Mouse (Mus musculus): ENCODE measurements at regions not wholly inside any gene's neighbourhood (a gene's known extent, or its start where the extent isn't known, plus 50 kb on each side); places are given as distances from the start of the nearest gene placed in this dataset.
"Not testable (repeated sequence)": the region's sequence is repeated elsewhere in the genome, so short reads cannot be mapped to it uniquely, and the experiment has no call there.

DNA sequence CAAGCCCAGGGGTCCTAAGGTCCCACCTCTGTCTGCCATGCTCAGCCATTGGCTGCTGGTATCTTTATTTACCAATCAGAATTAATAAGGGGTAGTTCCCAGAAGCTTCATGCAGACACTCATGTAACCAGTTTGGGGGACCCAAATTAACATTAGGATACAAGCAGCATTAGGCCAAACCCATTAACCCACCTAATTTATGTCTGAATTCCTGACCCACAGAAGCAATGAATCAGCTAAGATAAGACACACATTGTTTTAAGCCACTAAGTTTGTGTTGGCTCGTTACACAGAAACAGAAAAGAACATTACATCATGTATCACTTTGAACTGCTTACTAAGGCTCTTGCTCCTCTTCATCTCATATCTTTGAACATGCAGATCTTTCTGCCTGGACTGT, 461.0 kb downstream of the Lmo7 start:
- DNase-seq (ENCODE audit: low spot score in 2 of 2) = no peak

DNA sequence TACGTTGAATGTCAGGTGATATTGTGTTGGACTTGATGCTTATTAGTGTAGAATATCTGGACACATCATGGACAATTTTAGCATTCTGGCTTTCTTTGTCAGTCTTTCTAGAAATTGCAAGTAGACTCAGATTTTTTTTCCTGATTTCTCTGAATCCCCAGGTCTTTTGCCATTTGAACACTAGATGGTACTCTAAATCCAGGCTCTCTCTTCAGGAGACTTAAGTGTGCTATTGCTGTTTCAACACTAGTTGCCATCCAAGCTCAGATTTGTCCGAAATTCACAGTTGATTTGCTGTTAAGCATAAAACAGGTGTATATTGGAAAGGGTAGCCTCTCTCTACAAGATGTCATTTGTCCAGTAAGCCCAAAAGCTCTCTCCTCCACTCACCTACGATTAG, 451.5 kb downstream of the Lmo7 start:
- no peak for DNase-seq (ENCODE audit: low spot score in 2 of 2)

DNA sequence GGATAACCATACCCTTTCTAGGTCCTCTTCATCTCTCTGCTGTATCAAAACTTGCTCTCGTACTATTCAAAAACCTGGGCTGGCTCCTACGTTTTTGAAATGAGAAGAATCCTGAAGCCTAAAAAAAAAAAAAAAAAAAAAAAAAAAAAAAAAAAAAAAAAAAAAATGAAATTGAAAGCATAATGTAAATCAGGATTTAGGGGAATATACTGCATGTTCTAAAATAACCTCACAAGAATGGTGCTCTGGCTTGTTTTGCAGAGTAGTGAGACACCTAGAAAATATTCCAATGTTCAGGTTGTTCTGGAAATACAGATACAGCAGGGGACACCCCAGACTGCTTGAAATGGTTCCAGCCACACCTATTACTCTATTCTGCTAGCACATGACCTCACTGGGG, 442.0 kb downstream of the Lmo7 start:
- DNase-seq (ENCODE audit: low spot score in 2 of 2) = no peak

DNA sequence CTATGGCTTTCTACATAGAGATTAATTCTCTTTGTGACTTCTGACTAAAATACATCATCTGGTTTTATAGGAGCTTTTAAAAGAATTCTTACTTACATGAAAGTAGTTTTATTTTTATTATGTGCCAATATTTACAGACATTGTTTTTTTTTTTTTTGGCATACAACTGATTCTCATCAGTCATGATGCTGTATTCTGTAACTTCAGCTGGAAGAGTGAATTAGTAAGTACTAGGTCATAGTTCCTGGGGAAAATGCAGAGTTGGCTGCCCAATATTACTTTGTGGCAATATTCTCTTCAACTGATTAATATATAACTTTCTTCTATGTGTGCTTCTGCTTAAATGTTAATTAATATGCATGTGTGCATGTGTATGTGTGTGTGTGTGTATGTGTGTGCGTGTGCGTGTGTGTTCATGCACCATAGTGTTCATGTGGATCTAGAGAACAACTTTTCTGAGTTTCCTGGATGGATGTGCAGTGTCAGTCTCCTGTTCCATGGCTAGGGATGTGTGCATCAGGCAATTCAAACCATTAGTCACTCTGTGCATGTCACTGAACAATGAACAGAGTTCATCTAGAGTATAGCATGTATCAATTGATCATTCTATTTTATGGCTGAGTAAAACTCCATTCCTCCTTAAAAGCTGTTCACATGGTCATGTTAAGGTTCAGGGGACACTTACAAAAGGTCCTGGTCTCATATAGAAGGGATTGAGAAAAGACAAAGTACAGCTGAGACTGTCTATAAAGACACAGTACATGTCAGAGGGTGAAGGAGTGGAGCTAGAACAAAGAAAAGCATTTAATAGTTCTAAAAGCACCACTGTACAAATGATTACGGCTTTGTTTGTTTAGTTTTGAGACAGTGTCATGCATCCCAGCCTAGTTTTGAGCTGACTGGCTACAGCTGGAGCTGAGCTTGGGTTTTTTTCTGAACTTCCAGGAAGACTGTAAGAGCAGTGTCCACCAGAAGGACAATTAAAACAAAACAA, 431.8 kb downstream of the Lmo7 start:
- no peak for DNase-seq (ENCODE audit: low spot score in 2 of 2)

DNA sequence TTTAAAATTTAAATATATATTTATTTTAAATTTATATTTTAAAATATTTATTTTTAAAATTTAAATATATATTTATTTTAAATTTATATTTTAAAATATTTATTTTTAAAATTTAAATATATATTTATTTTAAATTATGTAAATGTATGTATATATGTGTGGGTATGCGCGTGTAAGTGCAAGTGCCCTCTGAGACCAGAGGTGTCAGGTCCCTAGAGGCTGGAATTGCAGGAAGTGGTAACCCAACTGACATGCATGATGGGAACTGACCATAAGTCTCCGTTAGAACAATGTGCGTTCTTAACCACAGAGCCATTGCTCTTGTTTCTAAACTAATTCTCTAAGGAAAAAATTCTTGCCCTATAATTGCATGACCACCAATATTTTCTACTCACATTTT, 420.7 kb downstream of the Lmo7 start:
- not testable (repeated sequence) for DNase-seq (ENCODE audit: low spot score in 2 of 2)

DNA sequence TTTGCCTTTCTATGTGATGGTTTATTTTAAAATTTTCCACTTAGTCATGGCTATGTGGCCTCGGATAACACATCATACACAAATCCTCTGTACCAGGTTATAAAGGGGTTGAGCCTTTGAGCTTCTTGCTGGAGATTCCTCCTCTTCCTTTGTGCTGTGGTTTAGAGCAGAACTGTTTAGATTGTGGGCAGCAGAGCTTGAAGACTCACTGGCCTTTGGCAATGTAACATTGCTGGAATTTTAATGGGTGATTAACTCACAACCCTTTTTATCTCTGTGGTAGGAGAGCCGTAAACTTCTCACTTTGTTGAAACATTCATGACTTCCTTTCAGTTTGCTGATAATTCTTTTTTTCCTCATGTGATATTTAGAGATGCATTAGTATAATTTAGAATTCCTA, 413.0 kb downstream of the Lmo7 start:
- DNase-seq (ENCODE audit: low spot score in 2 of 2) = no peak

DNA sequence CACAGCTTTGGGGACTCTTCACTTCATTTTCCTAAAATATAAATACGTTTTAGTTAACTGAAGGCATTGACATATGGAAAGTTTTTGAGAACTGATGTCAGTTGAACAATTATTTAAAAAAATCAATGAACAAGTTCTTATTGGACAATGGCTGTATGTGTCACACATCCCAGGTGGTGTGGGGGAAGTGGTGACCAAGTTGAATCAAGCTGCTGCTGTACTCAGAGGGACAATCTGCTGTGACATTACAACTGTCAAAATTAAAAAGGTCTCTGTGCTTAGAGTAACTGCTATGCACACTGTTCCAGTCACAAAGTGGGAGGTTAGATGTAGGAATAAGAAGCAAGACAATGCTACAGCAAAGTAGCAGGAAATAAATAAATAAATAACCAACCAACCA, 409.2 kb downstream of the Lmo7 start:
- no peak for DNase-seq (ENCODE audit: low spot score in 2 of 2)

DNA sequence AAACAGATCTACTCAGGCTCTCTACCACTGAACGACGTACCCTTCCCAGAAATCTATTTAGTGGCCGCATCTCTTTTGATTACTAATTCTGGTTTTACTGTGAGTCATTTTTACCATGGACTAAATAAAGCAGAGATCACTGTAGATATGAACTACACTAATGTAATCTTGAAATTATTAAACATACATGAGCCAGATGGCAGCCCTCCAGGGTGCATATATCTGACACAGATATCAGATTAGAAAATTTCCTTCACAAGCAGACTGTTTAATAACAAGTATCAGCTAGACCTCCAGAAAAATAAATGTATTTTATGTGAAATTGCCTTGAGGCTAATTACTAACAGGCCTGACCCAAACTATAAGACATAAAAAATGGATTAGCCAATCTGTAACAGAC, 388.4 kb downstream of the Lmo7 start:
- no peak for DNase-seq (ENCODE audit: low spot score in 2 of 2)

DNA sequence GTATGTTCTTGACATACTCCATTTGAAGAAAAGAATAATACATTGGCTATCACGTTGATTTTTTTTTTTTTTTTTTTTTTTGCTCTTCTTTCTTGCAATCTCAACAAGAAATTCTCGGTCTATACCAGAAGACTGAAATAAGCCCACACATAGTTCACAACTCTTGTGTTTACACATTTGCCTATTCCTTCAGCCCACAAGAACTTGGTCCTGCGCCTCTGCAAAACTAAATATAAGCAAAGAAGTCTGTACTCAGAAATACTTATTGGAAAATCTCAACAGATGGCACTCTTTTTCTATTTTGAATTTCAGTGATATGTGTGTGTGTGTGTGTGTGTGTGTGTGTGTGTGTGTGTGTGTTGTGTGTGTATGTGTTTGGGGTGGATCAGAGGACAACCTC, 376.4 kb downstream of the Lmo7 start:
- no peak for DNase-seq (ENCODE audit: low spot score in 2 of 2)

DNA sequence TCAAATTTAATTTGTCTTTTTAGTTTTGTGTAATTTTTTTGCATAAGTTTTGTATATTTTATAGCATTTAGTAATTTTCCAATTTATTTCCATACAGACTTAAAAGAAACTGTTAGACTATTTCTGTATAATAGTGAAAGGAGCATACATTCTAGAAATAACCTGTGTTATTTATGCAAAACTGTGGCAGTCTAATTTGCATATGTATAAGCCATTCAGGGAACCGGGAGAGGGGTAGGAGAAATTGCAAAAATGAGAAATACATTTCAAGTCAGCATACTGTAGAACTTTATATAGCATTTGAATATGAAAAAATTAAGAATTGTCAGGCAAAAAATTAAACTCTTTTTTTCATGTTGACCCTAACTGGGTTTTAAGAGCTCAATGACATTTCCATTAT, 364.3 kb downstream of the Lmo7 start:
- DNase-seq (ENCODE audit: low spot score in 2 of 2) = no peak

DNA sequence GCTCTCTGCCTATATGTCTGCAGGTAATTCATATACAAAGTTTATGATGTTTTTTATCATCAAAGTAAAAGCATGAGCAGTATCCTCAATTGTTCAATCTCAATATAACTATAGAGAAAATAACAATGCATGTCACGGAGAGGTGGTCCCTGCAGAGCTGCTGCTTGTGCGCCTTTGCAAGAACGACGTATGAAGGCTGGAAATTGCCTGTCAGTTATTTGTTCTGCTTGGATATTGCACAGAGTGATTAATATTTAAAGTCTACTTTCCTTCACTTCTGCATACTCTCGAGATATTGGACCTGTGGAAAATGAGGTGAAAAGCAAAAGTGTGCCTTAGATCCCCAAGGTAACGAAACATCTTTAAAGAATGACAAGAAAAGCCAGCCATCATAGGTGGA, 362.8 kb downstream of the Lmo7 start:
- no peak for DNase-seq (ENCODE audit: low spot score in 2 of 2)

DNA sequence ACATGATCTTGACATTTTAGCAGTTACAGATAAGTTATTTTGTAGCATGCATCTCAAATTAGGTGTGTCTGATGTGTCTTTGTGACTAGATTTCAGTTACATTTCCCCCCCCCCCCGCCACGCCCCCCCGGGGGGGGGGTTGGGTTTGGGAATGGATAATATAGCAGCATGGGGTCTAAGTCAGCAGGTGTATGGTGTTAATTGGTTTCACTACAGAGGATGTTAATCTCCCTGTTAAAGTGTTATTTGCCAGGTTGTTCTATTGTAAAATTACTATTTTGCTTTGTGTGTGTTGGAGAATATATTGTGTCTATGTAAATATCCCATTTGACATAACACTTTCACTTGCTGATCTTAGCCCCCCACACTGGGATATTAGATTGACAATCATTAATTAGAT, 319.2 kb downstream of the Lmo7 start:
- DNase-seq (ENCODE audit: low spot score in 2 of 2) = no peak

DNA sequence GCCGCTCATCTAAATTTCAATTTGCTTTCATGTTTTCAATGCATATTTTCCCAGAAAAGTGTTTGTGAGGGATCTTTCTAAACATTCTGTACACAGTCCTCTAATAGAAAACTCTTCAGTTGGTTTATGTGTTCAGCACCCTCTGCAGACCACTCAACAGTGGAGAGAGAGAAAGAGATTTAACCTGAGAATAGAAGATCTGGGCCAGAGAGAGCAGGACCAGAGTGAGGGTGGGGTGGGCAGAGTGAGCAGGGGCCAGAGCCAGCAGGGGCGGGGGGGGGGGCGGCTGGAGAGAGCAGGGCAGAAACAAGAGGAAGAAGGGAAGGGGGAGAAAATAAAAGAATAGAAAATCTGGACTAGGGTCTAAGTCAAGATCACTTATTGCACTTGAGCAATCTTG, 318.7 kb downstream of the Lmo7 start:
- no peak for DNase-seq (ENCODE audit: low spot score in 2 of 2)

DNA sequence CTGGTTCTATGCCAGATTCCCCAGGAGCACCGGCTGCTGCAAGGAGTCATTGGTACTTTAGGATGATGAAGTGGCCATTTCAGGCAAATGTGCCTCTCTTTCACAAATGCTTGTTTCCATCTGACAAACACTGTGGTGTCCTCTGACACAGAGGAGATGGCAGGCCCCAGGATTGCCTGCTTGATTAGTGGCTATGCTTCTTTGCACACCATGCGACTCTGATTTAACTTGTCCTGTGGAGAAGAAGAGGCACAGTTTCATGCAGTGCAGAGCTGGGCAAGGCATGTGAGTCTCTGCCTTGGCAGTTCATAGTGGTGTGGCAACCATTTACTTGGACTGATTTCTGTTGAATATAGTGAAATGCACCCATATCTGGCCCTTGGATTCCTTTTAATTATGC, 308.4 kb downstream of the Lmo7 start:
- no peak for DNase-seq (ENCODE audit: low spot score in 2 of 2)

DNA sequence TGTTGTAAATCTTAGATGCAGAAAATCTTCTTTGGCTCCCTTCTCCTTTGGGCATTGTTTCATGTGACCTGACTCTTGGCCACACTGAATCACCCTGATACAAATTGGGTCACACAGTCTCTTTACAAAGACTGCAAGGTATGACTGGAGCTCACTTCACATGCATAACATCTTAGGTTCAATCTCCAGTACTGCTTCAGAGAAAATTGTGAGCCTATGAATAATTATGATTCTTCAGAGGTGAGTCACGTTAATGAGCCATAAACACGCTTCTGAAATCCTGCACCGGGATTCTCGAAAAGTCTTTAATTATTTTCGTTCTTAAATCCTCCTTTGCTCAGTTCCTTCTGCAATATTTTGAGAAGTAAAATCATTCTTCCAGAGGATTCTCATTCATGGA, 307.7 kb downstream of the Lmo7 start:
- no peak for DNase-seq (ENCODE audit: low spot score in 2 of 2)

DNA sequence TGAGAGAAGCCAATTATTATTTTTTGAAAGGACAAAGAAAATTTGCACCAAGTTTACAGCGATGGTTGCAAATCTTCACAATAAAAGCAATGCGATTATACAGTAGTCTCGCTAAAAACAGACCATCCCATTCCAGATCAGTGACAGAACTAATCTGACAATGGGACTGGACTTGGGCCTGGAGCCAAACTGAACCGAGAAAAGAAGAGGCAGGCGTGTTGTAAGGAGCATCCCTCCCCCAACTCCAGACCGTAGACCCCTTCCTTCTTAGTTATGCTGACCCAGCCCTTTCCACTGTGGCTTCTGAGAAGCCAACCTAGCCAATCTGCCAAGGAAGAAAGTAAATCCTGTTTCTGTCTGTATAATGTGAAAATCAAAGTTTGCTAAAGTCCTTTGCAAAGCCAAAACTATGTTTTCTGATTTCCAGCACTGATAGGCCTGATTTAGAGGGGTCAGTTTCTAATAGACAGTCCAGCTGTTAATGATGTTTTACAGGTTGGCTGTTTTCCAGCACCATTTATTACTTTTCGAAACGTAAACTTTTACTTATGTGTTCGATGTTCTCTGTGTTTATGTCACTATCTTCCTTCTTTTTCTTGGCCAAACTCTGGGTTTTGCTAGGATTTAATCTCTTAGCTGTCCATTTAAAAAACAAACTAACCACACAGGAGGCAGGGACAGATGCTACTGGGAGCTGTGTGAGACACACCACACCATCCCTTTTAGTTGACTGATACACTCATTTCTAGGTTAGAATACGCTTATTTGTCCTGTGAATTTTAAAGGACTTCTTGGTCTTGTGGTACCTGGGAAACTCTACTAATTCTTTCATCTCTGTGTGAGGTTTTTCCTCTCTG, 301.5 kb downstream of the Lmo7 start:
- DNase-seq (ENCODE audit: low spot score in 2 of 2) = no peak

DNA sequence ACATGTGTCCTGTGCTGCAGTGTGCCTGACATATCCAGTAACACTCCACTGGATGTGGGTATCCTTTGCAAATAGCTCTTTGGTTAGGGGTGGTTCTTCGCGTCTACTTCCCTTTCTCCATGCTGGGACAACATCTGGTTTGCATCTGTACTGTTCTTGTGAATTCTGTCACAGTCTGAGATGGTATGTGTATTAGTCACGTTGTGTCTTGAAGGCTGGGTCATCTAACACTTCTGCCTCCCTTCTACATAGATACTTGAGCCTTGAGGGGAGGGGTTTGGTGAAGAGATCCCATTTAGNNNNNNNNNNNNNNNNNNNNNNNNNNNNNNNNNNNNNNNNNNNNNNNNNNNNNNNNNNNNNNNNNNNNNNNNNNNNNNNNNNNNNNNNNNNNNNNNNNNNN, 294.9 kb downstream of the Lmo7 start:
- no peak for DNase-seq (ENCODE audit: low spot score in 2 of 2)

DNA sequence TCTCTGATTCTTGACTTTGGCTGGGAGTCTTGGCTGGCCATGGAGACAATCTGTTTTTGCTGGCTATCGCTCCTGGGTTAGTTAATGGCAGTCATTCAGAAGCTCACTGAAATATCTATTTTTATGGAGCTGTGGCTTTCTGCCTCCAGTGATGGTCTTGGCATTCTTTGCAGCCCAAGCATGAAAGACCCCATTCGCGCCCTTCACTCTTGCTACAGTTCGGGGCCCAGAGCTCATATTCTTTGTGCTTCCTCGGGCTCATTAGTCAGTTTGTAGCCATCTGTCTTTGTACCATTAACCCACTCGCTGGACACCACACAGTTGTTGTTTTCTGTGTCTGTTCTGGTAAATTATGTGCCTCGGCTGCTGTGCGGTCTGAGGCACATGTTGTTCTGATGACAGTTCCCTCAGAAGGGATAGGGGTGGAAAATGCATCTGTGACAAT, 290.4 kb downstream of the Lmo7 start:
- no peak for DNase-seq (ENCODE audit: low spot score in 2 of 2)

DNA sequence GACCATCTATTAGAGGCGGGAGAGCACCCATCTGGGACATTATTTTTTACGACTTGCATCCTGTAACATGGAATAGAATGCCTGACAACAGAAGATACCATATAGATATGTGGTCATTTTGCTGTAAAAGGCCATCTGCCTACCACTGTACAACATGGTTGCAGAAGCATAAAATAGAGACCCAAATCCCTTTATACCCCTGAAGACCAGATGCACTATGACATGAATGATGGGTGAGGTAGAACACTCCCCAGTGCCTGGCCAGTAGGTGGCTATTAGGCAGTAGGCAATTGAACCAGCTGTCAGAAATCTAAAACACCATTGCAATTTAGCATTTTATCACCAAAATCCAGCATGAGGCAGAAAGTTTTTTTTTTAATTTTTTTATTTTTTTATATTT, 289.6 kb downstream of the Lmo7 start:
- DNase-seq (ENCODE audit: low spot score in 2 of 2) = no peak

DNA sequence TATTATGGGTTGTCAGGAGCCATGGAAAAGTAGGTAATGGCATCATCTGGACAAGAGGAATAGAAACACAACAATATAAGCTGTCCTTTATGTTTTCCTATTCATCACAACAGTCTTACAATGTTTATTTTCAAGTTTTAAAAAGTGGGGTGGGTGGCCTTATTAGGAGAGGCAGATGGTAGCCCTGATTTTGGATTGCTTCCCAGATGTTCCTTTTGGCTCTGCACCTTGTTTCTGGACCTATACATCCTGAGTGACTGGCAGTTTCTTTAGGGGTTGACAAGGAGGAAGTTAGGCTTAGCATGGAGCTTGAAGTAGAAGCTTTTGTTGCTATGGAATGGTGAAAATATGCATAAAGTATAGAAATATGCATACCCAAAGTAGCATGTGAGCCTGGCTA, 286.8 kb downstream of the Lmo7 start:
- no peak for DNase-seq (ENCODE audit: low spot score in 2 of 2)

DNA sequence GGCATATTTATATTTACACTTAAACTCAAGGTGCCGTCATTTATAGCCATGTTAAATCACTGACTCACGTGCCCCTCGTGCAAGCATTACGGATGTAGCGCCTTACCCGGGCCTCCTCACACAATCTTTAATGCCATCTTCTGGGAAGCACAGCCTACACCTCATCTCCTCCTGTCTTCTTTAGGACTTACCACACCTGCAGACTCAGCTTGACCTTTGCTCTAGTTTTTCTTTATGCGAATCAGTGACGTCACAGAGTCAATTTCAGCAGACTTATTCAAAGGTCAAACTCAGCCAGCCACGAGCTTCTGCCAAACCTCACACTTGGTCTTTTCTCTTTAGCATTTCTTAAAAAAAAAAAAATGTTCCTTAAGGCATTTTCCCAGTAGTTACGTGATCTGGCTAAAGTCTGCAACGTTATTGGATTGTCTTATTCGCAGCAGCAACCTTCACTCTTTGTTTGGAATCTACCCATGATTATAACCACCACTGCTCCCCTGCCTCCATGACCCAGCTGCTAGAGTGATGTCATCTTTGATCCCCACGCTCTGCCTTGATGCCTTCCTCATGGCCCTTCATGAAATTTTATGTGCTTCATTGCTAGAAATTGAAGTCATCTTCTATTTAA, 285.3 kb downstream of the Lmo7 start:
- DNase-seq (ENCODE audit: low spot score in 2 of 2) = no peak

DNA sequence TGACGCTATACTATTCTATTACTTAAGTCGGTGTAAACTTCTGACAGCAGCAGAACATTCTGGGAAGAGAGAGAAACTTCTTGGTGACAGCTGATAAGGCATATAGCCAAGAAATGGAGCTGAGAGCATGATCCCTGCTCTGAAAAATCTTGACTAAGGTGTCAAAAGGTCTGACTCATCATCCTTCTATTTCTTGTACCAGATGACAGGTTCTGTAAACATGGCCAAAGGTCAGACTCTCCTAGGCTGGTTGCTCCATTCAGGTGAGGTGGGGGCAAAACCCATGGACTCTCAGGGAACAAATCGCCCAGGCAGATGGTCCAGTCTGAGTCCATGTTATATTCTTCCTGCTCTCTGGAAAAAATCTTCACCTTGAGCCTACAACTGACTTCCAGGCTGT, 283.5 kb downstream of the Lmo7 start:
- no peak for DNase-seq (ENCODE audit: low spot score in 2 of 2)
